Mouse (Mus musculus): Measurements from ENCODE around the gene Sec14l2.

- TF ChIP-seq CTCF (IDR thresholded peaks at IDR 0.05; ENCODE audit: low read depth), result no peak
- TF ChIP-seq EP300 (IDR thresholded peaks at IDR 0.05; ENCODE audit: low read depth), result no peak
These were observed 6.6 kb downstream of the Sec14l2 start for GRCm38 (mm10) chr11:4116458-4117141.
